Mouse (Mus musculus) heart, postnatal 0 days (tissue): ENCODE measurements around the gene Zmynd19. TPM values are rescaled to one million over a fixed set of nuclear protein-coding genes. Genes with fewer than 3 reads are reported as not detected.

Source experiments
- ATAC-seq: fragments of 200-750 bp; cut with Nextera tagmentation; 2 replicates; pipeline ENCODE4 v1.8.0; 2017; ENCODE audit warnings: low read depth, moderate number of reproducible peaks, moderate library complexity; ENCODE audit not compliant: insufficient read depth
- DNase-seq: peaks from one replicate; pipeline ENCODE4 v3.0.0-alpha.2; 2016; ENCODE audit warnings: low spot score
- H3K27ac ChIP-seq: fragments of 300-500 bp; sonication (generic); 2 replicates; pipeline ENCODE4 v1.5.1; 2014; ENCODE audit warnings: low read depth, mild to moderate bottlenecking
- H3K27me3 ChIP-seq: fragments of 300-500 bp; sonication (generic); 2 replicates; pipeline ENCODE4 v1.6.1; 2014; ENCODE audit warnings: low read length, mixed read lengths; ENCODE audit not compliant: control insufficient read depth, insufficient read depth
- H3K36me3 ChIP-seq: fragments of 300-500 bp; sonication (generic); replicated peaks from 2 replicates; pipeline ENCODE4 v1.6.1; 2014; ENCODE audit warnings: low read length, mixed read lengths; ENCODE audit not compliant: control insufficient read depth, insufficient read depth
- H3K4me1 ChIP-seq: fragments of 300-500 bp; sonication (generic); 2 replicates; pipeline ENCODE4 v1.6.1; 2014; ENCODE audit warnings: antibody characterized with exemption; ENCODE audit not compliant: control insufficient read depth, insufficient read depth
- H3K4me2 ChIP-seq: fragments of 300-500 bp; sonication (generic); 2 replicates; pipeline ENCODE4 v1.6.1; 2014; ENCODE audit warnings: low read depth, mild to moderate bottlenecking, low read length, moderate library complexity
- H3K4me3 ChIP-seq: fragments of 300-500 bp; sonication (generic); 2 replicates; pipeline ENCODE4 v1.5.1; 2014; ENCODE audit warnings: low read depth, low read length
- H3K9ac ChIP-seq: fragments of 300-500 bp; sonication (generic); replicated peaks from 2 replicates; pipeline ENCODE4 v1.6.1; 2014; ENCODE audit warnings: low read depth, low read length, mixed read lengths
- H3K9me3 ChIP-seq: fragments of 300-500 bp; sonication (generic); replicated peaks from 2 replicates; pipeline ENCODE4 v1.6.1; 2016; ENCODE audit warnings: low read length; ENCODE audit not compliant: control insufficient read depth
- CTCF ChIP-seq: IDR thresholded peaks from 2 replicates; pipeline ENCODE4 v1.5.1; 2016; ENCODE audit warnings: antibody characterized with exemption, control low read depth, low read depth
- EP300 ChIP-seq: IDR thresholded peaks from 2 replicates; pipeline ENCODE4 v1.6.1; 2016; ENCODE audit warnings: antibody characterized with exemption, low read depth
- WGBS: fragments of 180-500 bp; shearing (Covaris S2); extraction: QIAGEN DNeasy Blood & Tissue Kit; methylation state at CpG from one replicate; pipeline ENCODE4 v1.1.7; 2014; 5-methylcytosine and 5-hydroxymethylcytosine counted together
- microRNA-seq: library from miRNA; unstranded; fragments of <30 nt; microRNA quantifications from one replicate; pipeline ENCODE4, GENCODE M21; 2016
- polyA plus RNA-seq: library from polyadenylated mRNA; unstranded; fragments of >200 nt; fragmentation: Nextera tagmentation; extraction: Ambion mirVana; gene quantifications from 2 replicates; pipeline ENCODE4 v1.2.1, GENCODE M21; 2015
- total RNA-seq: library from RNA; depleted of rRNA; stranded (reverse); fragments of >200 nt; gene quantifications from 2 replicates; pipeline ENCODE4 v1.2.3, GENCODE M21; 2014; ENCODE audit warnings: low replicate concordance; rRNA removed

Gene Zmynd19
- total and polyA plus RNA-seq, 2 experiments from 2014 or later, result 6.0 to 21.3 TPM

DNA sequence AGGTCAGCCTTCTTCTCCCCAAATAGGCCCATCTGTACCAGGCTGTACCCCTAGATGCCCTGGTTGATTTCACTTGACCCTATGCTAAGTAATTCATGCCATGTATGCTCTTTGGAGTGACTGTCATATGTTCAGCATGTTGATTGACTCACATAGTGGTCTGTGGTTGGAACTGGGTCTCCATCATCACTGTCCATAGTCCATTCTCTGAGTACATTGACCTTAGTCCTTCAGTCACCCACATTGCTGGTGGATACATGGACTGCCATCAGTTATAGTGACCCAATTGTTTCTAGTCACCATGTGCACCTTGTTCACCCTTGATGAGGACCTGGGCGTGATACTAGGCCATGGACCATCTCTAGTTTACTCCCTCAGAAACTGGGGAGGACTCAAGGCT lies 57.2 kb downstream of the Zmynd19 start:
- Histone ChIP-seq H3K4me2 (no peak overlapping the region), H3K36me3 (0 out of 2 replicates have a peak, but pooled peaks cover 6% of the 10 kb centered on the region), H3K27me3 (no peaks in the 10 kb centered on the region), H3K4me1 (no peaks in the 10 kb centered on the region), H3K9me3 (no peaks in the 10 kb centered on the region), H3K27ac (no peak overlapping the region), H3K4me3 (no peak overlapping the region), H3K9ac (no peak overlapping the region)
- no peak for ATAC-seq
- WGBS, result 79% methylated on average over 1 of the region's 1 CpGs
- no peak for TF ChIP-seq CTCF
- no peak for DNase-seq

DNA sequence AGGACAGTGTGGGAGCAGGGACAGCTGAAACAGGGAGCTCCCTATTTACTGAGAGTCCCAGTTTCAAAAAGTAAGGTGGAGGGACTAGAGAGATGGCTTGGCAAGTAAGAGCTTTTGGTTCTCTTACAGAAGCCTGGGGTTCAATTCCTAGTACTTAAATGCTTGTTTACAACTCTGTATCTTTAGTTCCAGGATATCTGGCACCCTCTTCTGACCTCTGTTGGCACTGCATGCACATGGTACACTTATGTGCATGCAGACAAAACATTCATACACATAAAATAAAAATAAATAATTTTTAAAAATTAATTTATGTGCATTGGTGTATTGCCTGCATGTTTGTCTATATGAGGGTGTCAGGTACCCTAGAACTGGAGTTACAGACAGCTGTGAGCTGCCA lies 58.7 kb downstream of the Zmynd19 start:
- no peaks in the 10 kb centered on the region for H3K36me3 ChIP-seq
- H3K9me3 ChIP-seq, result no peaks in the 10 kb centered on the region
- DNase-seq, result no peak
- no peak overlapping the region for H3K9ac ChIP-seq
- no peak overlapping the region for H3K27ac ChIP-seq
- no peaks in the 10 kb centered on the region for H3K27me3 ChIP-seq
- H3K4me3 ChIP-seq, result no peak overlapping the region
- H3K4me2 ChIP-seq, result no peak overlapping the region
- ATAC-seq, result no peak
- no peak for TF ChIP-seq EP300
- no peak for TF ChIP-seq CTCF
- H3K4me1 ChIP-seq, result no peaks in the 10 kb centered on the region

Small RNA genes lying within 50 kb of the gene (microRNA-seq; reads per million reads assigned to microRNA genes)
- not detected for gene Gm22875

Other genes with a start within 250 kb of the Zmynd19 start
- gene Cacna1b, start 186.6 kb upstream of the Zmynd19 start, total RNA-seq, result 0.31 TPM in 1 of 2 replicates, not detected in the other
- gene Cacna1b, start 186.6 kb upstream of the Zmynd19 start, polyA plus RNA-seq, result 0.01 TPM in 1 of 2 replicates, not detected in the other
- gene Ehmt1, start 30.2 kb upstream of the Zmynd19 start, total RNA-seq, result 36.8 and 49.8 TPM in 2 replicates
- 30.6 and 34.7 TPM in 2 replicates for gene Ehmt1, start 30.2 kb upstream of the Zmynd19 start, polyA plus RNA-seq
- 11.9 and 23.9 TPM in 2 replicates for gene Arrdc1, start 14.5 kb upstream of the Zmynd19 start, total RNA-seq
- gene Arrdc1, start 14.5 kb upstream of the Zmynd19 start, polyA plus RNA-seq, result 10.2 and 12.2 TPM in 2 replicates
- 17.7 and 24.8 TPM in 2 replicates for gene Dph7, start 12.6 kb downstream of the Zmynd19 start, total RNA-seq
- gene Dph7, start 12.6 kb downstream of the Zmynd19 start, polyA plus RNA-seq, result 10.2 and 11.7 TPM in 2 replicates
- 62.3 and 69.5 TPM in 2 replicates for gene Mrpl41, start 25.3 kb downstream of the Zmynd19 start, total RNA-seq
- gene Mrpl41, start 25.3 kb downstream of the Zmynd19 start, polyA plus RNA-seq, result 194 and 197 TPM in 2 replicates
- 10.0 and 19.5 TPM in 2 replicates for gene Pnpla7, start 26.2 kb downstream of the Zmynd19 start, total RNA-seq
- 9.5 and 10.9 TPM in 2 replicates for gene Pnpla7, start 26.2 kb downstream of the Zmynd19 start, polyA plus RNA-seq
- 68.3 and 86.7 TPM in 2 replicates for gene Nsmf, start 104.6 kb downstream of the Zmynd19 start, total RNA-seq
- gene Nsmf, start 104.6 kb downstream of the Zmynd19 start, polyA plus RNA-seq, result 33.5 and 36.0 TPM in 2 replicates
- not detected in 2 replicates for gene Entpd8, start 130.5 kb downstream of the Zmynd19 start, total RNA-seq
- gene Entpd8, start 130.5 kb downstream of the Zmynd19 start, polyA plus RNA-seq, result not detected in 2 replicates
- not detected in 2 replicates for gene Noxa1, start 145.4 kb downstream of the Zmynd19 start, total RNA-seq
- gene Noxa1, start 145.4 kb downstream of the Zmynd19 start, polyA plus RNA-seq, result not detected in 2 replicates
- gene Nrarp, start 231.0 kb downstream of the Zmynd19 start, total RNA-seq, result 34.1 and 38.1 TPM in 2 replicates
- 8.8 and 9.6 TPM in 2 replicates for gene Nrarp, start 231.0 kb downstream of the Zmynd19 start, polyA plus RNA-seq
- gene Tor4a, start 247.1 kb downstream of the Zmynd19 start, total RNA-seq, result 4.9 and 8.6 TPM in 2 replicates
- 4.4 and 5.2 TPM in 2 replicates for gene Tor4a, start 247.1 kb downstream of the Zmynd19 start, polyA plus RNA-seq